Mouse (Mus musculus): ENCODE data around the gene Elane.

DNA sequence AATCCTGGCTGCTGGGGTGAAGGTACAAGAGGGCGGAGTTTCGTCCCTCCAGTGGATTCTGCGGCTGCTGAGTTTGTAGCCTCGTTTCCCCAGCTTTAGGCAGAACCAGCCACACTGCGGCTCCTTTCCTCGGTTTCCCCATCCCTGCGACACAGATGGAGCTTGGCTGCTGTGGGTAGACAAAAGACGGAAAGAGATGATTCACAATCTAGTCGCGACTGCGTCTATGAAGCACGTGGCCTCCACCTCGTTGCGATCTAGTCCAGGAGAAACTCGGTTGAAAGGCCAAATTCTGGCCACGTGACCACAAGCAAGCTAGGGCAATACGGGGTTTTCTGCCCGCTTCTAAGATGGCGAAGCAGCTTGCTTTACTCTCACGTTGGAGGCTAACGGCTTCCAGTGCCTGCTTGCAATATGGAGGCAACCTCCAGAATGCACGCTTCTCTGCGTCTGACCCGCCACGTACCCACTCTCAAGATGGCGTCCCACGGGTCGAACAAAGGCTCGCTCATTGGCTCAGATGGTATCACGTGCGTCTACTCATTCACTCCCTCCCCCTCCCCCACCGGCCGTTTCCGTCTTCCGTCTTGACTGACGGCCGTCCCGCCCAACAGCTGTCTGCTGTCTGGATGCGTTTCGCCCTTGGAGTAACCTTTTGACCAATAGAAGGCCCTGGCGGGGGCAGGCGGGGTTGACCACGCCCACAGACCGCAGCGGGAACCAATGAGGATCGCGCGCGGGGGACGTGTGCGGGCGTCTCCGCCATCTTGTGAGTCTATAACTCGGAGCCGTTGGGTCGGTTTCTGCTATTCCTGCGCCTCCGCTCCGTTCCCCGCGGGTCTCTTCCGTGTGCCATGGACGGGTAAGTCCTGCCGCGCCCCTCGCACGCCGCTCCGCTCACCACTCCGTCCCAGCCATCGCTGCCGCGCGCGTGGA, 31.9 kb upstream of the Elane start, which contains the start of gene Ptbp1:
- no peak for TF ChIP-seq CTCF (IDR thresholded peaks at IDR 0.05; ENCODE audit: low read depth)
- TF ChIP-seq EP300 (optimal IDR thresholded peaks at IDR 0.05) = no peak
